In the genomic region with DNA sequence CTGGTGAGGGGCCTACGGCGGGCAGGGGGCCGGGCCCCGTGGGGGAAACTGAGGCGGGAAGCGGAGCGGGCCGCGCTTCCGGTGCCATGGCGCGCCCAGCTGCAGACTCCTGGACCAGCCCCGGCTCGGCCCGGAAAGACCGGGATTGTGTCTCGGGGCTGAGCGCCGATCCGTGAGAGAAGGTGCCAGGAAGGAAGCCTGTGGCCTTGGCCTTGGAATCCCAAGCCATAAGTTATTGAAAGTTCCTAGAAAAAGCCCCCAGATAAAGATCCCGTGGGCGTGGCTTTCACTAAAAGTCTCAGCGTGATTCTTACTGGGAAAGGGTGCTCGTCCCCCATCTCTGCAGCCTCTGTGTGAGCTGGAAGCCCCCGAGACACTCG, we compare ENCODE assay signal across 8 mouse cellular contexts. TPM values are rescaled to one million over a fixed set of nuclear protein-coding genes. Genes with fewer than 3 reads are reported as not detected.
DNase-seq lines count a peak whose midpoint lies in the region; ATAC-seq lines count a peak whose summit lies in the region.

No protein-coding gene starts in this region.

- H3K27ac ChIP-seq in heart, embryonic 16.5 days (ENCODE audit: low read length), result peak overlapping the region; percentile 79
- peak overlapping the region; percentile 87; the same call in 1 of the 2 replicates for H3K27ac ChIP-seq in hindbrain, embryonic 14.5 days
- peak overlapping the region; percentile 70 for H3K27ac ChIP-seq in midbrain, embryonic 12.5 days (replicated peaks)

- peaks cover 31% of the 10 kb centered on the region for H3K4me1 ChIP-seq in heart, embryonic 16.5 days (ENCODE audit: control insufficient read depth, insufficient read depth, low read length)
- peaks cover 26% of the 10 kb centered on the region for H3K4me1 ChIP-seq in hindbrain, embryonic 14.5 days (replicated peaks; ENCODE audit: control insufficient read depth, insufficient read depth, low read length)
- peaks cover 34% of the 10 kb centered on the region for H3K4me1 ChIP-seq in midbrain, embryonic 12.5 days

- WGBS in heart, embryonic 16.5 days, result 0% methylated on average over 26 of the region's 26 CpGs
- under 1% methylated on average over 25 of the region's 26 CpGs for WGBS in hindbrain, embryonic 14.5 days
- 0% methylated on average over 25 of the region's 26 CpGs for WGBS in midbrain, embryonic 12.5 days

- peak overlapping the region; percentile 89 for H3K4me3 ChIP-seq in heart, embryonic 16.5 days (ENCODE audit: low read length)
- peak overlapping the region; percentile 93 for H3K4me3 ChIP-seq in hindbrain, embryonic 14.5 days (replicated peaks; ENCODE audit: low read length)
- peak overlapping the region; percentile 96 for H3K4me3 ChIP-seq in midbrain, embryonic 12.5 days

- peaks cover 22% of the 10 kb centered on the region for H3K36me3 ChIP-seq in heart, embryonic 16.5 days (ENCODE audit: control insufficient read depth, insufficient read depth)
- peaks cover 30% of the 10 kb centered on the region for H3K36me3 ChIP-seq in hindbrain, embryonic 14.5 days (replicated peaks; ENCODE audit: control insufficient read depth, insufficient read depth)
- peaks cover 34% of the 10 kb centered on the region for H3K36me3 ChIP-seq in midbrain, embryonic 12.5 days

- no peak for DNase-seq in heart, postnatal 10 days
- peak; percentile 43 for DNase-seq in R1 (ENCODE audit: low read depth, low spot score)
- no peak for DNase-seq in hindbrain, embryonic 14.5 days (ENCODE audit: low spot score)
- no peak for DNase-seq in cerebellum, postnatal 10 days
- no peak for DNase-seq in layer of hippocampus, adult 11-12 months (ENCODE audit: low spot score)
- DNase-seq in right cerebral cortex, adult 2 months (ENCODE audit: low spot score in 2 of 2), result no peak

- no peaks in the 10 kb centered on the region; the same call in 1 of the 2 replicates for H3K27me3 ChIP-seq in heart, embryonic 16.5 days (ENCODE audit: control insufficient read depth, insufficient read depth, low read length)
- H3K27me3 ChIP-seq in hindbrain, embryonic 14.5 days (ENCODE audit: control insufficient read depth, insufficient read depth, low read length), result no peaks in the 10 kb centered on the region
- H3K27me3 ChIP-seq in midbrain, embryonic 12.5 days, result peaks cover 3% of the 10 kb centered on the region; the same call in 1 of the 2 replicates

- H3K9ac ChIP-seq in heart, embryonic 16.5 days (ENCODE audit: low read length), result peak overlapping the region; percentile 97
- H3K9ac ChIP-seq in hindbrain, embryonic 14.5 days, result peak overlapping the region; percentile 95
- H3K9ac ChIP-seq in midbrain, embryonic 12.5 days (replicated peaks), result peak overlapping the region; percentile 95

- H3K4me2 ChIP-seq in heart, embryonic 16.5 days (ENCODE audit: low read depth, low read length), result peak overlapping the region; percentile 93
- peak overlapping the region; percentile 96 for H3K4me2 ChIP-seq in hindbrain, embryonic 14.5 days (replicated peaks)
- peak overlapping the region; percentile 99 for H3K4me2 ChIP-seq in midbrain, embryonic 12.5 days (replicated peaks)

- intact Hi-C loops in heart, postnatal 10 days (cut with DNase I), result no loop called here

- peak; percentile 49 for ATAC-seq in heart, embryonic 16.5 days (replicated peaks; ENCODE audit: extremely low read depth, insufficient read depth, low FRiP score)
- peak; percentile 32; the same call in 1 of the 2 replicates for ATAC-seq in hindbrain, embryonic 14.5 days (ENCODE audit: low FRiP score)
- ATAC-seq in midbrain, embryonic 12.5 days (ENCODE audit: low FRiP score, low read depth), result no peak

- no peaks in the 10 kb centered on the region for H3K9me3 ChIP-seq in heart, embryonic 16.5 days (replicated peaks; ENCODE audit: control insufficient read depth, low read length)
- no peaks in the 10 kb centered on the region for H3K9me3 ChIP-seq in hindbrain, embryonic 14.5 days (ENCODE audit: control insufficient read depth, low read length)
- H3K9me3 ChIP-seq in midbrain, embryonic 12.5 days, result no peaks in the 10 kb centered on the region

RNA-seq across cellular contexts. Expression of a gene that starts 0.7 kb away (rescaled TPM):
- 69.8 and 70.5 TPM in 2 replicates for polyA plus RNA-seq in heart, embryonic 16.5 days (2015; fragmentation: Nextera tagmentation; extraction: Ambion mirVana)
- 10 to 100 TPM; 36.2 to 36.3 TPM for total RNA-seq in heart, postnatal 10 days (2021)
- 91.1 and 95.5 TPM in 2 replicates for polyA plus RNA-seq in hindbrain, embryonic 14.5 days (2014; fragmentation: Nextera tagmentation; extraction: Ambion mirVana)
- polyA plus RNA-seq in midbrain, embryonic 12.5 days (2016; fragmentation: Nextera tagmentation; extraction: Ambion mirVana), result 96.1 and 109 TPM in 2 replicates

RNA-seq across cellular contexts. Expression of a gene that starts 28.6 kb away (rescaled TPM):
- 13.0 and 13.9 TPM in 2 replicates for polyA plus RNA-seq in heart, embryonic 16.5 days (2015; fragmentation: Nextera tagmentation; extraction: Ambion mirVana)
- 10 to 100 TPM in 1 of 2 experiments, 1 to 10 TPM in 1; 6.9 to 12.7 TPM for total RNA-seq in heart, postnatal 10 days (2021)
- polyA plus RNA-seq in hindbrain, embryonic 14.5 days (2014; fragmentation: Nextera tagmentation; extraction: Ambion mirVana), result 13.7 and 14.4 TPM in 2 replicates
- 10.1 and 10.2 TPM in 2 replicates for polyA plus RNA-seq in midbrain, embryonic 12.5 days (2016; fragmentation: Nextera tagmentation; extraction: Ambion mirVana)
